Mouse (Mus musculus) liver, adult 2 months (tissue): ENCODE measurements around the gene Lrr1.

Experiments
- CTCF ChIP-seq: fragments of 200-500 bp; IDR thresholded peaks from 2 replicates; pipeline ENCODE4 v1.5.1; 2011; ENCODE audit warnings: low read depth, low read length, control low read depth
- POLR2A ChIP-seq: fragments of 200-500 bp; IDR thresholded peaks from 2 replicates; pipeline ENCODE4 v1.6.1; 2011; ENCODE audit warnings: low read length, control low read depth; ENCODE audit not compliant: insufficient read depth; ENCODE audit errors: extremely low read depth

DNA sequence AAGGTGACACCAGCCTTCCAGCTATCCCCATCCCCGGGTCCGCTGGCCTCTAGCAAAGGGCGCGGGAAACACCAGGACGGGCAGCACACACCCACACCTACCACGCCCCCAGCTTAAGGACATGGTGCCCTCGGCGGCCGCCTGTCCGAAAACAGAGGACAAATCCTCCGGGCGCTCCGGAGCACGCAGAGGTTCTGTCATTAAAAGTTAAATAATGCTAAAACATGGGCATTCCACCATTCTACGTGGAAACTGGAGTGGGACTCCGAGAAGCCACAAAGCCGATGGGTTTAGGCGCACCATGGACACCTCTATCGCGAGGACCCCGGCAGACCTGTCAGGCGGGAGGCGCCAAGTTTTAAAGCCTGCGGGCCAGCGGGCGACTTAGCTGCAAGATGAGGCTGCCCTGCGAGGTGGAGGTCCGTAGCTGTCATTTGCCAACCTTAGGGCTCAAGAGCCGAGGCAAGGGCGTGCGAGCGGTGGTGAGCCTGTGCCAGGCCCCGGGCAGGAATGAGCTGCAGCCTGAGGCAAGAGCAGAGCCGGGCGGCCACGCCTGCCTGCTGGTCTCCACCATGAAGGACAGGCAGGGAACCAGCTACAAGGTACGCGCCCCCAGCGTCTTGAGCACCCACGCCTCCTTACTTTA is at the start of gene Lrr1:
- TF ChIP-seq POLR2A: no peak
- TF ChIP-seq CTCF: no peak
